Mouse (Mus musculus) lung, postnatal 0 days (tissue): Measurements from ENCODE around the gene Plekhh2.

Experiments
- CTCF ChIP-seq: IDR thresholded peaks from 2 replicates; pipeline ENCODE4 v1.5.1; 2016; ENCODE audit warnings: antibody characterized with exemption, mild to moderate bottlenecking
- EP300 ChIP-seq: IDR thresholded peaks from 2 replicates; pipeline ENCODE4 v1.6.1; 2016; ENCODE audit warnings: antibody characterized with exemption, mild to moderate bottlenecking, control low read depth

DNA sequence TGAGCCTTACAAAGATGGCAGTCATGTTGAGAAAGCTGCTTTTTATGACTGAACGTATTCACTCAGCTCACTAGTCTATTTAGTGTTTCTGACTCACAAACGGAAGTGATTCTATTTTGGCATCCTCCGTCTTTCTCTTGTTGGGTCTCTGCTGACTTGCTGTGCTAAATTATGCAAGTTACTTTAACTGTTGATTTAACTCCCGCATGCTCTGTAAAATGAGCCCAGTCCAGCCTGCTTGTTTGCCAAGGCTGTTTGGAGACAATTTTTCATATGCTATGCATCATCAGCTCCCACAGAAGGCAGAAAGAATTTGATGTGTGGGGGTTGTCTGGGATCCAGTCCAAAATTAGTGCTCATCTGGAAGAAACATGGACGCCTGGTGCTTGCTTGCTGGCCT is 1.3 kb upstream of the Plekhh2 start:
- TF ChIP-seq CTCF = no peak
- no peak; the same call in 1 of the 2 replicates for TF ChIP-seq EP300
